8 mouse cellular contexts compared by ENCODE assay signal in the genomic region with DNA sequence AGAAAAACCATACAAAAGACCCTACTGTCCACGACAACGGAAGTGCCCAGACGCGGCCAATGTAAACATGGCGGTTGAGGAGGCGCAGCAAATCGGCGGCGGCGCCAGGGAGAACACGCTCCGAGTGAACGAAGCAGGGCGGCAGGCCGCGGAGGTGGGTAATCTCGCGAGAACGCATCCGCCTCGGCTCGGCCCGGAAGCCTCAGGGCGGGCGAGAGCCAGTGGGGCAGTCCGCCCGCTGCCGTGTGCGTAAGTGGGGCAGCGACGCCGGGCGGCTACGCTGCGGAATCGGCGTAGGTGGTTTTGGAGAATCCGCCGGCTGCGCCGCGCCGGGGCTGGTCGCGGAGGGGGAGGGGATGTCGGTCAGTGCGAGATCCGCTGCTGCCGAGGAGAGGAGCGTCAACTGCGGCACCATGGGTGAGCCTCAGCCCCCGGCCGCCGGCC. TPM values are rescaled to one million over a fixed set of nuclear protein-coding genes. Genes with fewer than 3 reads are reported as not detected.
DNase-seq lines count a peak whose midpoint lies in the region; ATAC-seq lines count a peak whose summit lies in the region.

Gene Sept7, plus strand, starts transcription at position 157 of the 444 bp plus-strand sequence.

- peak within 1 kb of the TSS; percentile 98 for H3K4me3 ChIP-seq in intestine, embryonic 14.5 days (ENCODE audit: low read depth, low read length)

- peak within 1 kb of the TSS; percentile 84 for H3K4me2 ChIP-seq in intestine, embryonic 14.5 days (ENCODE audit: low read length)

- H3K27me3 ChIP-seq in intestine, embryonic 14.5 days (replicated peaks; ENCODE audit: control insufficient read depth, insufficient read depth, low read length): no peaks in the 10 kb centered on the region

- peaks cover 13% of the 10 kb centered on the region; the same call in 1 of the 2 replicates for H3K4me1 ChIP-seq in intestine, embryonic 14.5 days (replicated peaks; ENCODE audit: control insufficient read depth, insufficient read depth, low read length)

- DNase-seq in adrenal gland, adult 18-20 months (ENCODE audit: low spot score in 2 of 2): peak; percentile 99 to 100
- peak; percentile 99 for DNase-seq in embryo, embryonic 11 days
- peak; percentile 99 for DNase-seq in gastrocnemius, postnatal 25 days
- peak; percentile 99 for DNase-seq in intestine, embryonic 14.5 days (ENCODE audit: low spot score)
- DNase-seq in left cerebral cortex, postnatal 14 days (ENCODE audit: low spot score in 2 of 2): peak; percentile 99
- peak; percentile 99 for DNase-seq in mesoderm, embryonic 11.5 days (ENCODE audit: low read depth, low spot score)
- peak; percentile 98 for DNase-seq in right cerebral cortex, postnatal 36 days (ENCODE audit: low spot score in 2 of 2)
- DNase-seq in yolk sac, embryonic 10.5 days (ENCODE audit: low spot score): peak; percentile 98

- ATAC-seq in intestine, embryonic 14.5 days (replicated peaks; ENCODE audit: low FRiP score, low TSS enrichment, low read depth): peak; percentile 98

- peak within 1 kb of the TSS; percentile 99 for H3K27ac ChIP-seq in intestine, embryonic 14.5 days (ENCODE audit: low read depth)

- WGBS in intestine, embryonic 14.5 days: under 1% methylated on average over 54 of the region's 54 CpGs

- intact Hi-C loops in left cerebral cortex, postnatal 14 days (cut with DNase I): loop anchor here (2.0 to 5.0 kb wide), 2 partner anchors 45 to 82 kb away; no protein-coding TSS in a partner anchor

- no peaks in the 10 kb centered on the region for H3K9me3 ChIP-seq in intestine, embryonic 14.5 days (ENCODE audit: control insufficient read depth, low read length)

- H3K36me3 ChIP-seq in intestine, embryonic 14.5 days (ENCODE audit: control insufficient read depth, insufficient read depth, low read length): peaks cover 4% of the 10 kb centered on the region; the same call in 1 of the 2 replicates

- peak within 1 kb of the TSS; percentile 97 for H3K9ac ChIP-seq in intestine, embryonic 14.5 days (ENCODE audit: low read length)

RNA-seq across cellular contexts. Expression of gene Sept7, which starts in this region (rescaled TPM):
- total RNA-seq in adrenal gland, adult 18-20 months (2021): 100 to 1,000 TPM; 112 to 113 TPM
- total RNA-seq in gastrocnemius, postnatal 25 days (2021): 10 to 100 TPM; 70.1 to 71.5 TPM
- polyA plus RNA-seq in intestine, embryonic 14.5 days (2014; fragmentation: Nextera tagmentation; extraction: Ambion mirVana): 233 and 267 TPM in 2 replicates
- total RNA-seq in left cerebral cortex, postnatal 14 days (2021): 100 to 1,000 TPM; 359 to 366 TPM

Comparison
In these comparisons a context has a peak if more than half of its experiments do, and no peak if none do; other contexts are left out.
1. Peak in every context shown above with its lines: DNase-seq, ATAC-seq, H3K4me3 ChIP-seq and H3K27ac ChIP-seq.